Mouse (Mus musculus) stomach, embryonic 15.5 days (tissue): ENCODE data around the gene Rgs6. TPM values are rescaled to one million over a fixed set of nuclear protein-coding genes. Genes with fewer than 3 reads are reported as not detected.

Experiments
- ATAC-seq: fragments of 200-750 bp; cut with Nextera tagmentation; 2 replicates; pipeline ENCODE4 v1.8.0; 2017; ENCODE audit warnings: low read depth, moderate number of reproducible peaks, moderate TSS enrichment; ENCODE audit not compliant: insufficient read depth, low FRiP score
- H3K27ac ChIP-seq: fragments of 300-500 bp; sonication (generic); 2 replicates; pipeline ENCODE4 v1.5.1; 2015; ENCODE audit warnings: mild to moderate bottlenecking, inconsistent platforms
- H3K27me3 ChIP-seq: fragments of 300-500 bp; sonication (generic); replicated peaks from 2 replicates; pipeline ENCODE4 v1.6.1; 2015; ENCODE audit warnings: inconsistent platforms
- H3K36me3 ChIP-seq: fragments of 300-500 bp; sonication (generic); 2 replicates; pipeline ENCODE4 v1.6.1; 2015; ENCODE audit warnings: inconsistent platforms
- H3K4me1 ChIP-seq: fragments of 300-500 bp; sonication (generic); 2 replicates; pipeline ENCODE4 v1.6.1; 2015; ENCODE audit warnings: inconsistent platforms
- H3K4me2 ChIP-seq: fragments of 300-500 bp; sonication (generic); 2 replicates; pipeline ENCODE4 v1.6.1; 2015; ENCODE audit warnings: mild to moderate bottlenecking, inconsistent platforms
- H3K4me3 ChIP-seq: fragments of 300-500 bp; sonication (generic); replicated peaks from 2 replicates; pipeline ENCODE4 v1.5.1; 2015; ENCODE audit warnings: inconsistent platforms
- H3K9ac ChIP-seq: fragments of 300-500 bp; sonication (generic); 2 replicates; pipeline ENCODE4 v1.6.1; 2015; ENCODE audit warnings: inconsistent platforms
- H3K9me3 ChIP-seq: fragments of 300-500 bp; sonication (generic); 2 replicates; pipeline ENCODE4 v1.6.1; 2016; ENCODE audit warnings: inconsistent platforms
- WGBS: fragments of 180-500 bp; shearing (Covaris S2); methylation state at CpG from one replicate; pipeline ENCODE4 v1.1.7; 2015; 5-methylcytosine and 5-hydroxymethylcytosine counted together
- polyA plus RNA-seq: library from polyadenylated mRNA; unstranded; fragments of >200 nt; fragmentation: Nextera tagmentation; extraction: Ambion mirVana; gene quantifications from 2 replicates; pipeline ENCODE4 v1.2.1, GENCODE M21; 2015

Gene Rgs6
- polyA plus RNA-seq, 1 experiment from 2014 or later: 2.0 TPM

- Histone ChIP-seq H3K9ac (no peak overlapping the region), H3K9me3 (no peaks in the 10 kb centered on the region), H3K27ac (no peak overlapping the region), H3K27me3 (no peaks in the 10 kb centered on the region), H3K4me1 (no peaks in the 10 kb centered on the region), H3K4me3 (no peak overlapping the region), H3K36me3 (no peaks in the 10 kb centered on the region), H3K4me2 (no peak overlapping the region)
- 83% methylated on average over 6 of the region's 6 CpGs for WGBS
- ATAC-seq: no peak
These were observed 307.1 kb downstream of the Rgs6 start for GRCm38 (mm10) chr12:82894971-82895838.

GRCm38 (mm10) chr12:82905773-82906172 is 317.7 kb downstream of the Rgs6 start:
- Histone ChIP-seq H3K36me3 (no peaks in the 10 kb centered on the region), H3K27ac (no peak overlapping the region), H3K4me3 (no peak overlapping the region), H3K9ac (no peak overlapping the region), H3K27me3 (no peaks in the 10 kb centered on the region), H3K9me3 (no peaks in the 10 kb centered on the region), H3K4me1 (no peaks in the 10 kb centered on the region), H3K4me2 (no peak overlapping the region)
- WGBS: 57% methylated on average over 1 of the region's 1 CpGs
- ATAC-seq: no peak

GRCm38 (mm10) chr12:82910846-82911245 is 322.8 kb downstream of the Rgs6 start:
- no peaks in the 10 kb centered on the region for H3K9me3 ChIP-seq
- WGBS: 90% methylated on average over 2 of the region's 2 CpGs
- H3K27ac ChIP-seq: no peak overlapping the region
- no peaks in the 10 kb centered on the region for H3K27me3 ChIP-seq
- H3K4me2 ChIP-seq: no peak overlapping the region
- no peaks in the 10 kb centered on the region for H3K36me3 ChIP-seq
- no peak overlapping the region for H3K4me3 ChIP-seq
- no peak for ATAC-seq
- no peaks in the 10 kb centered on the region for H3K4me1 ChIP-seq
- H3K9ac ChIP-seq: no peak overlapping the region

DNA sequence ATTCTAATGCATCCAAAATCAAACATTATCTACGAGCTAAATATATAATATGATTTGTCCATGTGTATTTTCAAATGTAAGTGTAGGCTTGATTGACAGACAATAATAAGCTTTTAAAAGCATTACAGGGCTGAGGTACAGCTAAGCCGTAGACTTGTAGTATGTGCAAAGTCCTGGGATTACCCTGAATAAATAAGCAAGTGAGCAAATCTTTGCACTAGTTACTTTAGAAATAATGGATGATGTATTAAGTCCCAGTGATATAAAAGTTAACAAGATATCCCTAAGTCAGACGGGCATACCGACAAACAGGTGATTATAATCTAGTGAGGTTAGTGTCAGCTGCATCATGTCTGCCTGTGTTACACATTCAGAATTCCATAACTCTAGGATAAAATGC is 326.0 kb downstream of the Rgs6 start:
- no peaks in the 10 kb centered on the region for H3K4me1 ChIP-seq
- no peak overlapping the region for H3K9ac ChIP-seq
- no peak overlapping the region for H3K4me3 ChIP-seq
- no peak for ATAC-seq
- no peaks in the 10 kb centered on the region for H3K27me3 ChIP-seq
- no peaks in the 10 kb centered on the region for H3K9me3 ChIP-seq
- H3K27ac ChIP-seq: no peak overlapping the region
- 46% methylated on average over 4 of the region's 4 CpGs for WGBS
- no peak overlapping the region for H3K4me2 ChIP-seq
- H3K36me3 ChIP-seq: no peaks in the 10 kb centered on the region

GRCm38 (mm10) chr12:82920146-82920545 is 332.1 kb downstream of the Rgs6 start:
- Histone ChIP-seq H3K4me1 (no peaks in the 10 kb centered on the region), H3K27me3 (no peaks in the 10 kb centered on the region), H3K9me3 (no peaks in the 10 kb centered on the region), H3K9ac (no peak overlapping the region), H3K27ac (no peak overlapping the region), H3K36me3 (no peaks in the 10 kb centered on the region), H3K4me2 (no peak overlapping the region), H3K4me3 (no peak overlapping the region)
- no peak for ATAC-seq
- WGBS: 43% methylated on average over 2 of the region's 2 CpGs

GRCm38 (mm10) chr12:82921287-82922015 is 333.4 kb downstream of the Rgs6 start:
- no peak overlapping the region for H3K4me3 ChIP-seq
- 89% methylated on average over 20 of the region's 20 CpGs for WGBS
- ATAC-seq: no peak
- H3K36me3 ChIP-seq: no peaks in the 10 kb centered on the region
- H3K9me3 ChIP-seq: no peaks in the 10 kb centered on the region
- no peak overlapping the region for H3K27ac ChIP-seq
- no peaks in the 10 kb centered on the region for H3K27me3 ChIP-seq
- no peak overlapping the region for H3K4me2 ChIP-seq
- H3K9ac ChIP-seq: no peak overlapping the region
- H3K4me1 ChIP-seq: no peaks in the 10 kb centered on the region

DNA sequence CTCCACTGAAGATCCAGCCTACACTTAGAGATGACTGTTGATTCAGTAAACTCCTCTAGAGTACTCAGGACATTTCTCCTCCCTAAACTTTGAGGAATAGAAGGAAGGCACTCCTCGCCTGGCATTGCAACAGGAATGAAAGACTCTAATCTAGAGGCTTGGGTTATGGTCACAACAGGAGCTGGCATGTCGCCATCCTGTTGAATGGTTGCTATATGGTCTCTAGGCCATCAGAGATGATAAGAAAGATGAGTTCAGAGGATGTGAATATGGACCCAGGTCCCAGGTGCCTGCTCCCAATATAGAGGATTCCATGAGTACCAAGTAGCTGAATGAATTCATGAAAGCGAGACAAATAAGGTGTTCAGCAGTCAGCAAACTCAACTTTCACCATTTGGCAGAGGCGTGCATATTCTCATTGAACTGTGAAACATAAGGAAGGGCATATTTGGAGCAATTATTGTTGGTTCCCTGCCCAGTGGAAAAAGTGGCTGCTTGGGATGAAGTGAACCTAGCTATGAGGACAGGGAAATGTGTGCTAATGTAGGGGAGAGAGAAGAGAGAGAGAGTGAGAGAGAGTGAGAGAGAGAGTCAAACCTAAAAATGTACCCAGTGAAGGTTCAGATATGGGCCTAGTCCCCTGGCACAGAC is 334.9 kb downstream of the Rgs6 start:
- WGBS: 91% methylated on average over 4 of the region's 4 CpGs
- no peak overlapping the region for H3K27ac ChIP-seq
- H3K4me2 ChIP-seq: no peak overlapping the region
- no peak for ATAC-seq
- H3K27me3 ChIP-seq: no peaks in the 10 kb centered on the region
- H3K36me3 ChIP-seq: no peaks in the 10 kb centered on the region
- H3K4me1 ChIP-seq: no peaks in the 10 kb centered on the region
- H3K9me3 ChIP-seq: no peaks in the 10 kb centered on the region
- H3K4me3 ChIP-seq: no peak overlapping the region
- no peak overlapping the region for H3K9ac ChIP-seq

- Histone ChIP-seq H3K9ac (no peak overlapping the region), H3K4me1 (no peaks in the 10 kb centered on the region), H3K27ac (no peak overlapping the region), H3K9me3 (no peaks in the 10 kb centered on the region), H3K4me3 (no peak overlapping the region), H3K36me3 (no peaks in the 10 kb centered on the region), H3K27me3 (no peaks in the 10 kb centered on the region), H3K4me2 (no peak overlapping the region)
- no peak for ATAC-seq
- WGBS: 64% methylated on average over 14 of the region's 14 CpGs
These were observed 344.8 kb downstream of the Rgs6 start for GRCm38 (mm10) chr12:82932706-82933461.

GRCm38 (mm10) chr12:82935121-82935762 is 347.1 kb downstream of the Rgs6 start:
- H3K9ac ChIP-seq: no peak overlapping the region
- H3K4me3 ChIP-seq: no peak overlapping the region
- no peaks in the 10 kb centered on the region for H3K4me1 ChIP-seq
- no peak for ATAC-seq
- 68% methylated on average over 6 of the region's 6 CpGs for WGBS
- H3K9me3 ChIP-seq: no peaks in the 10 kb centered on the region
- no peak overlapping the region for H3K4me2 ChIP-seq
- no peaks in the 10 kb centered on the region for H3K36me3 ChIP-seq
- H3K27me3 ChIP-seq: no peaks in the 10 kb centered on the region
- no peak overlapping the region for H3K27ac ChIP-seq

DNA sequence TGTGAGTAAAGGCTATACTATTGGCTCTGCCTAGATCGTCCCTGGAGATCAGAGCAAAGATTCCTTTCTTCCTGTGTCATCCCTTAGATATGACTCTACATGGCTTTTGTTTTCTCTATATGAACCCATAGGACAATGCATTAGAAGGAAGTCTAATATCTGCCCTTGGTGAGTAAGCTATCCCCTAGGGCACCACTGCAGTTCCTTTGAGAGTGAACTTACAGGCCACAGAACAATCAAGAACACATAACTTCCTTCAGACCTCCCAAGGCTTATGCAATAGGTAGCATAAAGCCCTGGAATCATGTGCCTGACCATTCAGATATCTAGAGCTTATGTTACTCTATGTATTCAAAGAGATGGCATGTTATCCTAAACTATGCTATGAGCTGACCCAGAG is 347.7 kb downstream of the Rgs6 start:
- WGBS: 74% methylated on average over 1 of the region's 1 CpGs
- ATAC-seq: no peak
- H3K27me3 ChIP-seq: no peaks in the 10 kb centered on the region
- H3K4me1 ChIP-seq: no peaks in the 10 kb centered on the region
- no peak overlapping the region for H3K4me3 ChIP-seq
- no peak overlapping the region for H3K9ac ChIP-seq
- H3K27ac ChIP-seq: no peak overlapping the region
- H3K4me2 ChIP-seq: no peak overlapping the region
- no peaks in the 10 kb centered on the region for H3K36me3 ChIP-seq
- no peaks in the 10 kb centered on the region for H3K9me3 ChIP-seq

- no peaks in the 10 kb centered on the region for H3K27me3 ChIP-seq
- H3K4me2 ChIP-seq: no peak overlapping the region
- no peaks in the 10 kb centered on the region for H3K9me3 ChIP-seq
- H3K27ac ChIP-seq: no peak overlapping the region
- no peaks in the 10 kb centered on the region for H3K36me3 ChIP-seq
- no peaks in the 10 kb centered on the region for H3K4me1 ChIP-seq
- no peak overlapping the region for H3K9ac ChIP-seq
- H3K4me3 ChIP-seq: no peak overlapping the region
- ATAC-seq: no peak
- WGBS: 54% methylated on average over 4 of the region's 4 CpGs
These were observed 352.4 kb downstream of the Rgs6 start for GRCm38 (mm10) chr12:82940461-82940860.
